Mouse (Mus musculus) liver, embryonic 12.5 days (tissue): ENCODE results near the gene Msl1. TPM values are rescaled to one million over a fixed set of nuclear protein-coding genes. Genes with fewer than 3 reads are reported as not detected.
A peak's percentile ranks its signal among the peaks of the same experiment; 100 is the strongest.

ENCODE experiments used
- ATAC-seq: fragments of 200-750 bp; cut with Nextera tagmentation; 2 replicates; pipeline ENCODE4 v1.8.0; 2017; ENCODE audit warnings: moderate number of reproducible peaks, mild to moderate bottlenecking, moderate library complexity
- H3K27ac ChIP-seq: fragments of 300-500 bp; sonication (generic); 2 replicates; pipeline ENCODE4 v1.5.1; 2016; ENCODE audit warnings: mild to moderate bottlenecking
- H3K27me3 ChIP-seq: fragments of 300-500 bp; sonication (generic); replicated peaks from 2 replicates; pipeline ENCODE4 v1.6.1; 2016; ENCODE audit warnings: mild to moderate bottlenecking, moderate library complexity
- H3K36me3 ChIP-seq: fragments of 300-500 bp; sonication (generic); 2 replicates; pipeline ENCODE4 v1.6.1; 2016; ENCODE audit warnings: mild to moderate bottlenecking, moderate library complexity
- H3K4me1 ChIP-seq: fragments of 300-500 bp; sonication (generic); 2 replicates; pipeline ENCODE4 v1.6.1; 2016
- H3K4me2 ChIP-seq: fragments of 300-500 bp; sonication (generic); 2 replicates; pipeline ENCODE4 v1.6.1; 2016; ENCODE audit warnings: mild to moderate bottlenecking, moderate library complexity
- H3K4me3 ChIP-seq: fragments of 300-500 bp; sonication (generic); 2 replicates; pipeline ENCODE4 v1.5.1; 2016; ENCODE audit warnings: mild to moderate bottlenecking, moderate library complexity
- H3K9ac ChIP-seq: fragments of 300-500 bp; sonication (generic); 2 replicates; pipeline ENCODE4 v1.6.1; 2016; ENCODE audit warnings: mild to moderate bottlenecking, moderate library complexity
- H3K9me3 ChIP-seq: fragments of 300-500 bp; sonication (generic); replicated peaks from 2 replicates; pipeline ENCODE4 v1.6.1; 2016; ENCODE audit warnings: mild to moderate bottlenecking, moderate library complexity
- WGBS: fragments of 180-500 bp; shearing (Covaris S2); methylation state at CpG from one replicate; pipeline ENCODE4 v1.1.7; 2016; ENCODE audit not compliant: insufficient replicate concordance; 5-methylcytosine and 5-hydroxymethylcytosine counted together
- polyA plus RNA-seq: library from polyadenylated mRNA; unstranded; fragments of >200 nt; fragmentation: Nextera tagmentation; extraction: Ambion mirVana; gene quantifications from 2 replicates; pipeline ENCODE4 v1.2.1, GENCODE M21; 2016

Gene Msl1
- polyA plus RNA-seq = 11.5 and 11.7 TPM in 2 replicates

DNA sequence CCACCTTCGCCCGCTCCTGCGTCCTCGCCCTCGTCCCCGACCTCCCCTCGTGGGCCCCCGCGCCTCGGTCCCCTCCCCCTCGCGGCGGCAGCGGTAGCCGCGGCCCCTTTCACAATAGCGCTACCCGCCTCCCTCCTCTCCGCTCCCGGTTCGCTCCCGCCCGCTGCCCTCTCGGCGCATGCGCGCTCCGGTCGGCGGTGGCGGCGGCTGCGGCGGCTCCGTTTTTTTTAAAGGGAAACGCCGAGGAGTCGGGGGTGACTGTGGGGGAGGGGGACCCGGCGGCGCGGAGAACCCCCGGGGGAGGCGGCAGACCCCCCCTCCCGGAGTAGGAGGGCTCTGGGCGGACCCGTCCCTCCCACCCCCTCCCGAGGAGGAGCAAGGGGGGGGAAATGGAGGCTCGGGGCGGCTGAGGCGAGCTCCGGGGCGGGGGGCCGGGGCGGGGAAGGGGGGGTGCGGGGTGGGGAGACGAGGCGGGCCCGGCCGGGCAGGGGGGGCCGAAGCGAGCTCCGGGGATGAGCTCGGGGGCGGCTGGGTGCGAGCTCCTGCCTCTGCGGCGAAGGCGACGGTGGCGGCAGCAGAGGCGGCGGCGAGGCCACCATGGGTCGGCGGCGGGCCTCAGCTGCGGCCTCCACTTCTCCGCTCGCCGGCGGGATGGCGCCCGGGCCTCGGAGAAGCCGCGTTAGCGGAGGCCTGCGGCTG is at the start of gene Msl1:
TSS of gene Msl1 (plus strand) at position 502 of the 699 bp plus-strand sequence.
- H3K9me3 ChIP-seq = no peaks in the 10 kb centered on the region
- H3K27ac ChIP-seq = peak within 1 kb of the TSS; percentile 98
- peak within 1 kb of the TSS; percentile 96 for H3K4me2 ChIP-seq
- H3K4me3 ChIP-seq = peak within 1 kb of the TSS; percentile 91
- H3K27me3 ChIP-seq = no peaks in the 10 kb centered on the region
- peaks cover 28% of the 10 kb centered on the region for H3K36me3 ChIP-seq
- under 1% methylated on average over 55 of the region's 89 CpGs for WGBS
- peak within 1 kb of the TSS; percentile 99 for H3K9ac ChIP-seq
- peaks cover 67% of the 10 kb centered on the region for H3K4me1 ChIP-seq
- peak; percentile 75 for ATAC-seq

- Histone ChIP-seq H3K9ac (peak overlapping the region; percentile 64), H3K4me3 (0 out of 2 replicates have a peak overlapping the region, but pooled peaks have one; percentile 39), H3K4me1 (peaks cover 93% of the 10 kb centered on the region), H3K36me3 (peaks cover 5% of the 10 kb centered on the region; the same call in 1 of the 2 replicates), H3K27me3 (no peaks in the 10 kb centered on the region), H3K9me3 (no peaks in the 10 kb centered on the region), H3K4me2 (peak overlapping the region; percentile 74), H3K27ac (peak overlapping the region; percentile 95)
- no peak for ATAC-seq
- 63% methylated on average over 12 of the region's 12 CpGs for WGBS
Observed at GRCm38 (mm10) chr11:98745932-98746853, 49.1 kb upstream of the Msl1 start.

DNA sequence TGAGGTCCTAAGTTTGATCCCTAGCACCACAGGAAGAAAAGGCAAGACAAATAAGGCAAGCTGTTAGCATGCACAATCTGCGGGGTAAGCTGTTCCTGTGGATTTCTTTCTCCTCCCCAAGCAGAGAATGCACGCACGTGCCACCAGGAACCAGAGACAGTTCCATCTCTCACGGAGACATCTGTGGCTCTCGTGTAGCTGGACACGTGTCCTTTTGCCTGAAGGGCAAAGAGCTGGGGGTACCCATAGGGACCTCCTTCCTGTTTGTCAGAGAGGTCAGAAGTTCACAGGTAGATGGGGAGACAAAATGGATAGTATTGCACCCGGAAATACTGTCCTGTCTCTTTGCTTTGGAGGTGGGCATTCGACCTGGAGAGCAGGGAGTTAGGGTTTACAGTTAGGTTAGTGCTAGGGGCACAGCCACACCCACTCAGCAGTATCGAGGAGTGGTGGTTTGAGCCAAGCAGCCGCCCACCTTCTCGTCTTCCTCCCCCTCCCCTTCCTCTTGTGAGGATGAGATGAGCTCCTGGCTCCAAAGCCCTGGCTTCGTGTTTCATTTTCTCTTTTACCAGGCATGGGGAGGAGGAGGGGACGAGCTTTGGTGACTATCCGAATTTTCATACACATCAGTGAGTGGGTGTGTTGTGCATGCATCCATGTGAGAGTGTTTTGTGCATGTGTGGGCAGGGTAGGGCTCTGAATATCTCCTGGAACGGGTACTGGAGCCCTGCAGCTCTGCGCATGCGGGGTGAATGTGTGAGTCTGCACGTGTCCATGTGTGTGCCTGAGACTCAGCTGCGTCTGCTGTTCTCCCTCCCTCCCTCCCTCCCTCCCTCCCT is 48.2 kb upstream of the Msl1 start:
- peak; percentile 66 for ATAC-seq
- H3K4me3 ChIP-seq = peak overlapping the region; percentile 39
- H3K9me3 ChIP-seq = no peaks in the 10 kb centered on the region
- 6% methylated on average over 19 of the region's 19 CpGs for WGBS
- peak overlapping the region; percentile 64 for H3K9ac ChIP-seq
- H3K27me3 ChIP-seq = no peaks in the 10 kb centered on the region
- peaks cover 5% of the 10 kb centered on the region; the same call in 1 of the 2 replicates for H3K36me3 ChIP-seq
- H3K4me2 ChIP-seq = peak overlapping the region; percentile 74
- H3K27ac ChIP-seq = peak overlapping the region; percentile 95
- H3K4me1 ChIP-seq = peaks cover 100% of the 10 kb centered on the region

- Histone ChIP-seq H3K4me1 (peaks cover 100% of the 10 kb centered on the region), H3K4me3 (peak overlapping the region; percentile 39; the same call in 1 of the 2 replicates), H3K9me3 (no peaks in the 10 kb centered on the region), H3K9ac (peak overlapping the region; percentile 64), H3K36me3 (peaks cover 5% of the 10 kb centered on the region; the same call in 1 of the 2 replicates), H3K27me3 (no peaks in the 10 kb centered on the region), H3K4me2 (peak overlapping the region; percentile 74), H3K27ac (peak overlapping the region; percentile 95)
- ATAC-seq = no peak
- WGBS = 39% methylated on average over 6 of the region's 6 CpGs
Observed at GRCm38 (mm10) chr11:98747804-98748505, 47.4 kb upstream of the Msl1 start.

- Histone ChIP-seq H3K4me3 (no peak overlapping the region), H3K36me3 (peaks cover 13% of the 10 kb centered on the region), H3K9me3 (no peaks in the 10 kb centered on the region), H3K9ac (peak overlapping the region; percentile 64), H3K4me1 (peaks cover 100% of the 10 kb centered on the region), H3K4me2 (peak overlapping the region; percentile 74), H3K27ac (peak overlapping the region; percentile 95), H3K27me3 (no peaks in the 10 kb centered on the region)
- 39% methylated on average over 15 of the region's 15 CpGs for WGBS
- ATAC-seq = no peak
Observed at GRCm38 (mm10) chr11:98748506-98749416, 46.6 kb upstream of the Msl1 start.

- Histone ChIP-seq H3K9ac (peak overlapping the region; percentile 71; the same call in 1 of the 2 replicates), H3K27ac (peak overlapping the region; percentile 95), H3K4me3 (no peak overlapping the region), H3K27me3 (no peaks in the 10 kb centered on the region), H3K36me3 (peaks cover 20% of the 10 kb centered on the region), H3K4me2 (peak overlapping the region; percentile 74), H3K9me3 (no peaks in the 10 kb centered on the region), H3K4me1 (peaks cover 100% of the 10 kb centered on the region)
- ATAC-seq = no peak
- WGBS = 58% methylated on average over 5 of the region's 5 CpGs
Observed at GRCm38 (mm10) chr11:98749716-98750115, 45.6 kb upstream of the Msl1 start.

- Histone ChIP-seq H3K4me3 (peak overlapping the region; percentile 36), H3K9me3 (no peaks in the 10 kb centered on the region), H3K4me2 (peak overlapping the region; percentile 74), H3K4me1 (peaks cover 100% of the 10 kb centered on the region), H3K27ac (peak overlapping the region; percentile 95), H3K27me3 (no peaks in the 10 kb centered on the region), H3K9ac (peak overlapping the region; percentile 71), H3K36me3 (peaks cover 20% of the 10 kb centered on the region)
- WGBS = 52% methylated on average over 17 of the region's 17 CpGs
- ATAC-seq = no peak
Observed at GRCm38 (mm10) chr11:98750351-98751201, 44.7 kb upstream of the Msl1 start.

DNA sequence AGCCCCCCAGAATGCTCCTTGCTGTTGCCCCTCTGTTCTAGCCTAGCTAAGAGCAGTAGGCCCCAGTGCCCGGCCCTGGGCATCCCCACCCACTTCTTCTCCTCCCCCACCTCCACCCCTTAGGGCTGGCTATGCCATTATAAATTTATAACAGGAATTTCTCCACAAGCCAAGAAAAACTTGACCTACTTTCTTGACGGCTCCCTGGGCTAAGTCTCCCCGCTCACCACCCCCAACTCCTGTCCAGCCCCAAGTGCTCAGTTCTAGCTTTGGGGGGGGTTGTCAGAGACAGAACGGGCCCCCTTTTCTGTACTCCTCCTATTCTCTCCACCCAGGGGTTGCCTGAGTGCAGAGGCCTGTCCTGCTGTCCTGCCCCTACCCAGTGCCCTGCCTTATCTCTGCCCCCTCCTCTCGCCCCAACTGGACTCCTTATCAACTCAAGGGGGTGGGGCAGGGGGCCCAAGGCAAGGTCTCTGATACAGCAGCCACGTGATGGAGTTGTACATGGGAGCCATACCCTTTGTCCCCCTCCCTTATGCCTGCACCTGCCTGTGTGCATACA is 44.0 kb upstream of the Msl1 start:
- peak overlapping the region; percentile 95 for H3K27ac ChIP-seq
- ATAC-seq = peak; percentile 83
- peaks cover 100% of the 10 kb centered on the region for H3K4me1 ChIP-seq
- no peaks in the 10 kb centered on the region for H3K27me3 ChIP-seq
- peak overlapping the region; percentile 74 for H3K4me2 ChIP-seq
- no peaks in the 10 kb centered on the region for H3K9me3 ChIP-seq
- peaks cover 26% of the 10 kb centered on the region for H3K36me3 ChIP-seq
- WGBS = 8% methylated on average over 6 of the region's 6 CpGs
- peak overlapping the region; percentile 71 for H3K9ac ChIP-seq
- peak overlapping the region; percentile 36 for H3K4me3 ChIP-seq

DNA sequence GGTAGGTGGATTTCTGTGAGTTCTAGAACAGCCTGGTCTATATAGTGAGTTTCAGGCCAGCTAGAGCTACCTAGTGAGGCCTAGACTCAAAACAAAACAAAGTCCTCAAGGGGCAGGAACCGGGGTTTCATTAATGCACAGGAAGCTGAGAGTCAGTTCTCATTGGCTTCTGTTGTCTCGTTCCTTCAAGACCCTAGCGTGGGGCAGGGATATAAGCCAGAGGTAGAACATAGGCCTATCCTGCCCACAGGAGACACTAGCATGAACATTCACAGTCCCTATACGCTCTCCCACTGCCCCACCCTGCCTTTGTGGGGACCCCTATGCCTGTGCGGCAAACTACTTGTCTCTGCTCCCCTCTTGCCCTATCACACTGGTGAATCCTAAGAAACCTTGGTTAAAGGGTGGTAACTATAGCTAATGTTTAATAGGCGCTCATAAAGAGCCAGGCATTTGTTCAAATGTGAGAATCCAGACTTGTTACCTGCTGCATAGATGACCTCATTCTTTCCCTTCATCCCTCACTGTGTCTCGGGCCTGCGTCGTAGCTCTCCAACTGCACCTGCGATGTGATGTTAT is 42.7 kb upstream of the Msl1 start:
- peak overlapping the region; percentile 74 for H3K4me2 ChIP-seq
- 77% methylated on average over 10 of the region's 10 CpGs for WGBS
- ATAC-seq = no peak
- H3K36me3 ChIP-seq = peaks cover 38% of the 10 kb centered on the region
- H3K27me3 ChIP-seq = no peaks in the 10 kb centered on the region
- no peaks in the 10 kb centered on the region for H3K9me3 ChIP-seq
- H3K9ac ChIP-seq = peak overlapping the region; percentile 71
- H3K4me3 ChIP-seq = no peak overlapping the region
- H3K4me1 ChIP-seq = peaks cover 98% of the 10 kb centered on the region
- peak overlapping the region; percentile 95 for H3K27ac ChIP-seq
